Mouse (Mus musculus): ENCODE results near the gene Zfp9. TPM values are rescaled to one million over a fixed set of nuclear protein-coding genes. Genes with fewer than 3 reads are reported as not detected.

The Zfp9 gene
- polyA plus RNA-seq, 1 experiment from 2014 or later = 9.0 TPM

DNA sequence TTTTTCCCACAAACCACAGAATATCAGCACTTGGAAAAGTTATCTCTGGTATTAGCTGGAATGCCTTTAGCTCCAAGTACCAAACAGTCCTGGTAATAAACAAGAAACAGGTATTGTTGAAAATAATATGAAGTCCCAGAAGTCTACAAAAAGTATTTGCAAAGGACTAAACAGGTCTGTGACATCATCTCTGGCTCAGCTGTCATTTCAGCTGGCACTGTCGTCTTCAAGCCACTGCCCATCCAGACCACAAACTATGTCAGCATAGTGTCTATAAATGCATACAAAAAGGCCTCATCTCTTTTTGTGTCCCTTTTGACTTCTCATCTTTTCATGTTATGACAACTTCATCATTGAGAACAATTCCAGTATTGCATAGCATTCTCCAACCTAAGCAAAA lies 52.5 kb downstream of the Zfp9 start:
- H3K4me2 ChIP-seq = no peak overlapping the region
- H3K27ac ChIP-seq = no peak overlapping the region
- ATAC-seq (ENCODE audit: insufficient read depth, low FRiP score, low read depth) = no peak
- H3K9ac ChIP-seq = no peak overlapping the region
- H3K9me3 ChIP-seq = no peaks in the 10 kb centered on the region
- H3K27me3 ChIP-seq (replicated peaks) = no peaks in the 10 kb centered on the region
- 74% methylated on average over 1 of the region's 1 CpGs for WGBS
- H3K4me1 ChIP-seq = no peaks in the 10 kb centered on the region
- no peak overlapping the region for H3K4me3 ChIP-seq (replicated peaks)
- H3K36me3 ChIP-seq = peaks cover 24% of the 10 kb centered on the region

- Histone ChIP-seq H3K4me2 (peak within 1 kb of the TSS; percentile 59), H3K36me3 (peaks cover 13% of the 10 kb centered on the region), H3K9ac (peak within 1 kb of the TSS; percentile 84), H3K4me1 (peaks cover 4% of the 10 kb centered on the region; the same call in 1 of the 2 replicates), H3K27me3 (replicated peaks) (no peaks in the 10 kb centered on the region), H3K4me3 (replicated peaks) (peak within 1 kb of the TSS; percentile 99), H3K9me3 (no peaks in the 10 kb centered on the region), H3K27ac (peak within 1 kb of the TSS; percentile 88)
- under 1% methylated on average over 67 of the region's 67 CpGs for WGBS
- peak; percentile 96 for ATAC-seq (ENCODE audit: insufficient read depth, low FRiP score, low read depth)
These were observed 59.8 kb downstream of the Zfp9 start, which contains the start of gene Bms1 for GRCm38 (mm10) chr6:118419050-118419920. Gene Bms1 (minus strand): TSS chr6:118419474.

Small RNA genes within 50 kb of the gene (microRNA-seq; reads per million reads assigned to microRNA genes)
- gene Gm25953 = not detected

Other genes starting within 250 kb of the Zfp9 start
- 28.0 and 32.0 TPM in 2 replicates for gene Bms1, start 59.8 kb downstream of the Zfp9 start, polyA plus RNA-seq (2015; fragmentation: Nextera tagmentation; extraction: Ambion mirVana)
- 6.5 and 7.1 TPM in 2 replicates for gene Zfp248, start 23.8 kb downstream of the Zfp9 start, polyA plus RNA-seq (2015; fragmentation: Nextera tagmentation; extraction: Ambion mirVana)
- gene Ankrd26, start 82.9 kb upstream of the Zfp9 start, polyA plus RNA-seq (2015; fragmentation: Nextera tagmentation; extraction: Ambion mirVana) = 10.8 and 13.0 TPM in 2 replicates